Mouse (Mus musculus) liver, embryonic 16.5 days (tissue): ENCODE measurements around the gene Cspg5. TPM values are rescaled to one million over a fixed set of nuclear protein-coding genes. Genes with fewer than 3 reads are reported as not detected.

Experiments used
- ATAC-seq: fragments of 200-750 bp; cut with Nextera tagmentation; 2 replicates; pipeline ENCODE4 v1.8.0; 2017; ENCODE audit warnings: low read depth, mild to moderate bottlenecking, moderate number of reproducible peaks, moderate library complexity
- H3K27ac ChIP-seq: fragments of 300-500 bp; sonication (generic); 2 replicates; pipeline ENCODE4 v1.5.1; 2014; ENCODE audit warnings: mild to moderate bottlenecking, low read length
- H3K27me3 ChIP-seq: fragments of 300-500 bp; sonication (generic); 2 replicates; pipeline ENCODE4 v1.6.1; 2014; ENCODE audit warnings: low read depth, low read length, mixed read lengths; ENCODE audit not compliant: control insufficient read depth, insufficient read depth
- H3K36me3 ChIP-seq: fragments of 300-500 bp; sonication (generic); 2 replicates; pipeline ENCODE4 v1.6.1; 2014; ENCODE audit warnings: mild to moderate bottlenecking; ENCODE audit not compliant: control insufficient read depth, insufficient read depth
- H3K4me1 ChIP-seq: fragments of 300-500 bp; sonication (generic); 2 replicates; pipeline ENCODE4 v1.6.1; 2014; ENCODE audit warnings: low read depth, low read length, mixed read lengths; ENCODE audit not compliant: control insufficient read depth
- H3K4me2 ChIP-seq: fragments of 300-500 bp; sonication (generic); 2 replicates; pipeline ENCODE4 v1.6.1; 2014; ENCODE audit warnings: low read depth, low read length, mixed read lengths
- H3K4me3 ChIP-seq: fragments of 300-500 bp; sonication (generic); 2 replicates; pipeline ENCODE4 v1.5.1; 2014; ENCODE audit warnings: low read depth, mild to moderate bottlenecking, low read length
- H3K9ac ChIP-seq: fragments of 300-500 bp; sonication (generic); 2 replicates; pipeline ENCODE4 v1.6.1; 2014; ENCODE audit warnings: low read depth, low read length
- H3K9me3 ChIP-seq: fragments of 300-500 bp; sonication (generic); replicated peaks from 2 replicates; pipeline ENCODE4 v1.6.1; 2016; ENCODE audit warnings: low read length; ENCODE audit not compliant: control insufficient read depth
- WGBS: fragments of 180-500 bp; shearing (Covaris S2); extraction: QIAGEN DNeasy Blood & Tissue Kit; methylation state at CpG from one replicate; pipeline ENCODE4 v1.1.7; 2014; ENCODE audit not compliant: insufficient replicate concordance; 5-methylcytosine and 5-hydroxymethylcytosine counted together
- polyA plus RNA-seq: library from polyadenylated mRNA; unstranded; fragments of >200 nt; fragmentation: Nextera tagmentation; extraction: Ambion mirVana; gene quantifications from 2 replicates; pipeline ENCODE4 v1.2.1, GENCODE M21; 2015

Cspg5 gene
- polyA plus RNA-seq, 1 experiment from 2014 or later, result 0.18 TPM

DNA sequence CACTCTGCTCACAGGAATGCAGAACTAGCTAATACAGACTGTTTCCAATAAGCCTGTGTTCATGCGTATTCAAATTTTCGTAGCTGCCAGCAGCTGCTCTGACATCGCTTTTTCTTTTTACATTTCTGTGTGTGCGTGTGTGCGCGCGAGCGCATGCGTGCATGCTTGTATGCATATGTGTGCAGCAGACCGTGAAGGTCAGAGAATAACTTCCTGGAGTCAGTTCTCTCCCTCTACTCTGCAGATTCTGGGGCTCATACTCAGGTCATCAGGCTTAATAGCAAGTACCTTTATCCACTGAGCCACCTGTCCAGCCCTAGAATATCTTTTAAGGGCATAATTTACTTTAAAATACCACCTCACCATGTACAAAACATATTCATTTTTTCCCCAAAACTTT, 24.8 kb downstream of the Cspg5 start:
- H3K9ac ChIP-seq, result no peak overlapping the region
- H3K27me3 ChIP-seq, result no peaks in the 10 kb centered on the region
- no peak overlapping the region for H3K27ac ChIP-seq
- no peak overlapping the region for H3K4me2 ChIP-seq
- 86% methylated on average over 10 of the region's 10 CpGs for WGBS
- H3K4me3 ChIP-seq, result no peak overlapping the region
- no peaks in the 10 kb centered on the region for H3K36me3 ChIP-seq
- H3K4me1 ChIP-seq, result no peaks in the 10 kb centered on the region
- ATAC-seq, result no peak
- no peaks in the 10 kb centered on the region for H3K9me3 ChIP-seq

DNA sequence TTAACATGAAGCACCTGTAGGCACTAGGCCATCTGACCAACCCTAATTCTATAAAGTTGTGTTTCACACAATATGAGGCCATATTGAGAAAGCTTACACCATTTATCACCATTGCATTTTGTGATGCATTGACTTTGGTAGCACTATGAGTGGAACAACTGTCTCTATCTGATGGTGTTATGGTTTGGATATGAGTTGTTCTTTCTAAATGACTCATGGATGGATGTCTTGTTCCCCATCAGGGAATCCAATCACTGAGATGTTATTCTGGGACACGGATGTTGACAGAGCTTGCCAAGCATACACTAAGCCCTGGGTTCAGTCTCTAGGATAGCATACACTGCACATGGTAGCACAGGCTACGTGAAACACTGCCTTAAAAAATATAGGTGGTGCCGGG, 28.7 kb downstream of the Cspg5 start:
- no peak overlapping the region for H3K4me2 ChIP-seq
- H3K9ac ChIP-seq, result no peak overlapping the region
- H3K27me3 ChIP-seq, result no peaks in the 10 kb centered on the region
- H3K9me3 ChIP-seq, result no peaks in the 10 kb centered on the region
- H3K4me3 ChIP-seq, result no peak overlapping the region
- H3K36me3 ChIP-seq, result no peaks in the 10 kb centered on the region
- H3K4me1 ChIP-seq, result no peaks in the 10 kb centered on the region
- no peak for ATAC-seq
- 71% methylated on average over 3 of the region's 3 CpGs for WGBS
- H3K27ac ChIP-seq, result no peak overlapping the region

DNA sequence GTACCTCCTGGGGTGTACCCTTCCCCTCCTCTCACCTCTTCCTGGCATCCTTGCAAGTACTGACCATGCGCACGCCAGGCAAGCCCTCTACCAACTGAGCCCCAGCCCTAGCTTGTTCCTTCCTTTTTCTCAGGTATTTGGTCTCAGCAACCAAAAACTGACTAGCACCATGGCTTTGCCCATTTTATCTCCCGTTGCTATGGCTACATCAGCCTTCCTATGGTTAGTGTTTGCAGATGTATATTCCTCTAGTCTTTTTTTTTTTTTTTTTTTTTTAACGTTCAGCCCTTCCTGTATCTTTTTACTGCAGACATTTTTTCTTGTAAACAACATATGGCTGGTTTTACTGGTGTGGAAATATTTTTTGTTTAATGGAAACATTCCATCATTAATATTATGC, 29.9 kb downstream of the Cspg5 start:
- Histone ChIP-seq H3K27me3 (no peaks in the 10 kb centered on the region), H3K4me1 (no peaks in the 10 kb centered on the region), H3K27ac (no peak overlapping the region), H3K36me3 (no peaks in the 10 kb centered on the region), H3K4me2 (no peak overlapping the region), H3K9me3 (no peaks in the 10 kb centered on the region), H3K4me3 (no peak overlapping the region), H3K9ac (no peak overlapping the region)
- ATAC-seq, result no peak
- 42% methylated on average over 4 of the region's 4 CpGs for WGBS

DNA sequence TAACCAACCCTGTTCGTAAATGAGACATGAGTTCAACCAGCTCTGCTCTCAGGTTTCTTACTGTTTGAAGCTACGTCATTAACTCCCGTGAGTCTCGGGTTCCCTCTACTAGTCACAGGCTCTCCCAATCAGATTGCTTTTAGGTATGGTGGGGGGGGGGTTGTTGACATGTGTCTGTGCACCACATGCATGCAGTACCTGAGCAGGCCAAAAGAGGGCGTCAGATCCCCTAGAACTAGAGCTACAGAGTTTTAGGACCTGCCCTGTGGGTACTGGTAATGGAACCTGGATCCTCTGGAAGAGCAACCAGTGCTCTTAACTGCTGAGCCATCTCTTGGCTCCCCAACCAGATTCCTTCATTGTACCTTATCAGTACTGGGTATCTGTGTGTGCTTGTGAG, 32.3 kb downstream of the Cspg5 start:
- H3K4me2 ChIP-seq, result no peak overlapping the region
- H3K9ac ChIP-seq, result no peak overlapping the region
- no peak for ATAC-seq
- no peaks in the 10 kb centered on the region for H3K36me3 ChIP-seq
- H3K27ac ChIP-seq, result no peak overlapping the region
- no peak overlapping the region for H3K4me3 ChIP-seq
- no peaks in the 10 kb centered on the region for H3K4me1 ChIP-seq
- H3K9me3 ChIP-seq, result no peaks in the 10 kb centered on the region
- 59% methylated on average over 5 of the region's 5 CpGs for WGBS
- H3K27me3 ChIP-seq, result no peaks in the 10 kb centered on the region

GRCm38 (mm10) chr9:110277431-110277881, 33.9 kb downstream of the Cspg5 start:
- H3K4me1 ChIP-seq, result no peaks in the 10 kb centered on the region
- no peaks in the 10 kb centered on the region for H3K27me3 ChIP-seq
- 48% methylated on average over 8 of the region's 8 CpGs for WGBS
- H3K9me3 ChIP-seq, result no peaks in the 10 kb centered on the region
- no peak overlapping the region for H3K4me2 ChIP-seq
- no peak overlapping the region for H3K4me3 ChIP-seq
- H3K27ac ChIP-seq, result no peak overlapping the region
- H3K36me3 ChIP-seq, result no peaks in the 10 kb centered on the region
- no peak for ATAC-seq
- no peak overlapping the region for H3K9ac ChIP-seq

GRCm38 (mm10) chr9:110284075-110284697, 40.6 kb downstream of the Cspg5 start:
- no peaks in the 10 kb centered on the region for H3K36me3 ChIP-seq
- H3K9ac ChIP-seq, result no peak overlapping the region
- no peak overlapping the region for H3K4me3 ChIP-seq
- H3K4me2 ChIP-seq, result no peak overlapping the region
- no peak for ATAC-seq
- no peaks in the 10 kb centered on the region for H3K27me3 ChIP-seq
- 83% methylated on average over 8 of the region's 10 CpGs for WGBS
- no peaks in the 10 kb centered on the region for H3K9me3 ChIP-seq
- H3K4me1 ChIP-seq, result no peaks in the 10 kb centered on the region
- no peak overlapping the region for H3K27ac ChIP-seq

DNA sequence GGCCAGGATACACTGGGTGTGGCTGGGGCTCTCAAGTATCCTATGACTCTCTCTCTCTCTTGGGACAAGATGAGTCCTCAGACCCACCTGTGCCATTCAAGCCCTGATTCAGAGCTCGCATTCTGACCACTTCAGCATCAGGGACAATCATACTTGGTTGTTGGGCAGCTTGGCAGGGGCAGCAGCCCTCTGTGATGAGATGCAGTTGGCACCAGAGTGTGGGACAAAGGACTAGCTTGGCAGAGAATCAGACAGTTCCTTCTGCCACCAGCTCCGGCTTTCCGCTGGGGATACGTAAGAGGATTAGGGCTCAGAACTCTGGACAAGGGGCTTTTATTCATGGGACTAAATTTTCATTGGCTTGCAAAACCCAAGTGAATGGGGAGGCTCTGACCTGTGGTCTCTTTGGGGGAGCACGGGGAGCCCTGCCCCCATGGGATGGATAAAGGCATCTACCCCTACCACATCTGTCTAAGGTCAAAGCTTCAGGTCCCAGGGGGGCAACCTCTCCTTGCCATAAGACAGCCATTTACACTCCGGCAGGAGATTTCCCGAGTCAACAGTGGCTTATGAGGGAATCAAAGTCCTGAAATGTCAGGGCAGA, 43.8 kb downstream of the Cspg5 start:
- H3K9me3 ChIP-seq, result no peaks in the 10 kb centered on the region
- no peak overlapping the region for H3K4me3 ChIP-seq
- no peak for ATAC-seq
- no peak overlapping the region for H3K4me2 ChIP-seq
- no peak overlapping the region for H3K27ac ChIP-seq
- WGBS, result 68% methylated on average over 7 of the region's 7 CpGs
- H3K36me3 ChIP-seq, result no peaks in the 10 kb centered on the region
- no peaks in the 10 kb centered on the region for H3K4me1 ChIP-seq
- no peaks in the 10 kb centered on the region for H3K27me3 ChIP-seq
- no peak overlapping the region for H3K9ac ChIP-seq

DNA sequence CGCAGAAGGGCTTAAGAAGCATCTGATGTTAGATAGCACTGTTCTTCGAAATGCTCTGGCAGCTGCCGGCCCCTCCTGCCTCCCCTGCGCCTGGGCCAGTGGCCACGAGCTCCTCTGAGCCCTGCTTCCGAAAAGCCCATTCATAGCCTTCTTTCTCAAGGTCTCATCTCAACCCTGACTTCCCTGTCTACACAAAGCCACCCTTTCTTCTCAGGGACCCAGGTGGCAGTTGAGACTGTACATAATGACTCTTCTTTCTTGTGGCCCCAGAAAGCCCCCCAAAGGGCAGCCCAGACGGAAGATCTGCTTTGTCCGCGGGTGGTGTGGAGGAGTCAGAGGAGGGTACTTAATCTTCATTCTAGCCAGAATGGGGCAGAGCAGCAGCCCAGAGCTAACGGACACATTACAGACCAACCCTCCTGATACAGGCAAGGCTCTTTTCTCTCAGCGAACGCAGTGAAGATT, 49.7 kb downstream of the Cspg5 start:
- H3K27ac ChIP-seq, result no peak overlapping the region
- WGBS, result 69% methylated on average over 12 of the region's 12 CpGs
- no peak for ATAC-seq

DNA sequence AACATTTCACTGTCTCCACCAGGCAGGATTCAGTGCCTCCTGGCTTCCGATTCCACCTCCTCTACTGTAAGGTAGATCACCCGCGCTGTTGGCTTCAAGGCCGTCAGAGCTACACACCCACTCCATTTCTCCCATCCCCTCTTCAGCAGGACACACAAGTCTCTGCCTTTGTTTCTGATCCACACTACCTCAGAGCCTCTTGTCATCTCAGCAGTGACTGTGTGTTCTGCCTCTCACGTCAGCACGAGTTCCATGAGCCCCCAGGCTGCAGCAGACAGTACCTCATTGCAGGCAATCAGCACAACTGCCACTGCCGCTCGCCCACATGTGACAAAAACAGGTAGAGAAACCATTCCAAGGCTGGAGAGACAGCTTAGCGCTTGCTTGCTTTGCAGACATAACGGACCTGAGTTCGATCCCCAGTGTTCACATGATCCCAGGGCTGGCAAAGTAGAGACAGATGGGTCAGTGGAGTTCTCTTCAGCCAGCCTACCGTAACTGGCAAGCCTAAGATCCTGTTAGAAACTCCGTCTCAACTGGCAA, 50.4 kb downstream of the Cspg5 start:
- Histone ChIP-seq H3K27ac (no peak overlapping the region), H3K27me3 (no peaks in the 10 kb centered on the region), H3K4me1 (no peaks in the 10 kb centered on the region), H3K9ac (no peak overlapping the region), H3K36me3 (no peaks in the 10 kb centered on the region), H3K4me2 (no peak overlapping the region), H3K4me3 (no peak overlapping the region), H3K9me3 (no peaks in the 10 kb centered on the region)
- ATAC-seq, result no peak
- WGBS, result 79% methylated on average over 13 of the region's 13 CpGs

More for the DNA sequence above, 49.7 kb downstream of the Cspg5 start:
- Histone ChIP-seq H3K9ac (no peak overlapping the region), H3K4me2 (no peak overlapping the region), H3K9me3 (no peaks in the 10 kb centered on the region), H3K27me3 (no peaks in the 10 kb centered on the region), H3K4me1 (no peaks in the 10 kb centered on the region), H3K36me3 (no peaks in the 10 kb centered on the region), H3K4me3 (no peak overlapping the region)
